Mouse (Mus musculus) ES-Bruce4 (cell line): ENCODE measurements around the gene Chtop. TPM values are rescaled to one million over a fixed set of nuclear protein-coding genes. Genes with fewer than 3 reads are reported as not detected.

Experiments
- H3K27ac ChIP-seq: 2 replicates; pipeline ENCODE4 v1.5.1; 2012; ENCODE audit warnings: low read length, inconsistent platforms; ENCODE audit not compliant: insufficient read depth
- H3K27me3 ChIP-seq: 2 replicates; pipeline ENCODE4 v1.6.1; 2012; ENCODE audit warnings: mild to moderate bottlenecking, low read length, inconsistent platforms; ENCODE audit not compliant: control insufficient read depth, poor library complexity, insufficient read depth, severe bottlenecking
- H3K36me3 ChIP-seq: 2 replicates; pipeline ENCODE4 v1.6.1; 2012; ENCODE audit warnings: inconsistent platforms, mild to moderate bottlenecking, low read length, moderate library complexity; ENCODE audit not compliant: control insufficient read depth, poor library complexity, insufficient read depth, severe bottlenecking
- H3K4me1 ChIP-seq: one replicate; pipeline ENCODE4 v1.8.1; 2011; ENCODE audit warnings: low read length; ENCODE audit not compliant: control insufficient read depth, insufficient read depth
- H3K4me3 ChIP-seq: 2 replicates; pipeline ENCODE4 v1.5.1; 2011; ENCODE audit warnings: low read depth, mild to moderate bottlenecking, low read length
- H3K9ac ChIP-seq: 2 replicates; pipeline ENCODE4 v1.6.1; 2012; ENCODE audit warnings: low read depth, mild to moderate bottlenecking, inconsistent platforms; ENCODE audit not compliant: poor library complexity, severe bottlenecking
- H3K9me3 ChIP-seq: replicated peaks from 2 replicates; pipeline ENCODE4 v1.6.1; 2012; ENCODE audit warnings: mild to moderate bottlenecking, low read length, inconsistent platforms; ENCODE audit not compliant: control insufficient read depth, poor library complexity, insufficient read depth, severe bottlenecking
- CTCF ChIP-seq: IDR thresholded peaks from one replicate; pipeline ENCODE4 v1.8.1; 2011; ENCODE audit warnings: low read depth, low read length
- EP300 ChIP-seq: IDR thresholded peaks from 2 replicates; pipeline ENCODE4 v1.6.1; 2011; ENCODE audit warnings: low read depth, low read length; ENCODE audit not compliant: insufficient read depth
- POLR2A ChIP-seq: IDR thresholded peaks from one replicate; pipeline ENCODE4 v1.8.1; 2011; ENCODE audit warnings: low read length; ENCODE audit not compliant: insufficient read depth
- polyA plus RNA-seq: library from polyadenylated mRNA; stranded (reverse); fragments of >200 nt; gene quantifications from 2 replicates; pipeline ENCODE4 v1.2.4, GENCODE M21; 2011; ENCODE audit warnings: low read depth; ENCODE audit not compliant: missing spikeins, insufficient read depth, insufficient read length

Chtop gene
- polyA plus RNA-seq, 1 experiment = 130 TPM

DNA sequence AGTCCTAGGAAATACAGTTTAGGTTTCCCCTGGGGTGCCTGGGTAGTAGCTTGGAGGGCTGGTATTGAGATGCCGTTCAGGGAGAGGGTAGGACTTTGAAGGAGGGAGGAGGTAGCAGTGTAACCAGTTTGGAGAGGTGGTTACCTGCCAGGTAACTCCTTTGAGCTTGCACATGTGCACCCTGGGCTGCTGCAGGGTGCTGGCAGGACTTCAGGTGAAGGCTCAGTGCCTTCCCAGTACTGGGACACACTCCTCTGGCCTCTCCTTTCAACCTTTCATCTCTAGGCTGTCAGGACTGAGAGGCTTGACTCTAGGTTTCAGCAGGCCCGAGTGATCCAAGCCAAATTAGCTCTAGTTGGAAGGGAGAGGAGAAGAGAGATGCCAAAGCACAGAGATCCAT is 16.8 kb upstream of the Chtop start:
- Histone ChIP-seq H3K4me3 (no peak overlapping the region), H3K36me3 (no peaks in the 10 kb centered on the region), H3K4me1 (peaks cover 2% of the 10 kb centered on the region), H3K9me3 (no peaks in the 10 kb centered on the region), H3K27me3 (no peaks in the 10 kb centered on the region; the same call in 1 of the 2 replicates), H3K9ac (no peak overlapping the region), H3K27ac (no peak overlapping the region)
- TF ChIP-seq CTCF (no peak), EP300 (no peak), POLR2A (no peak)

GRCm38 (mm10) chr3:90525421-90525820 is 16.1 kb upstream of the Chtop start:
- H3K9me3 ChIP-seq = no peaks in the 10 kb centered on the region
- no peak overlapping the region for H3K4me3 ChIP-seq
- H3K27ac ChIP-seq = no peak overlapping the region
- no peak for TF ChIP-seq POLR2A
- peak; percentile 39 for TF ChIP-seq CTCF
- TF ChIP-seq EP300 = no peak
- H3K36me3 ChIP-seq = no peaks in the 10 kb centered on the region
- no peak overlapping the region for H3K9ac ChIP-seq
- H3K27me3 ChIP-seq = no peaks in the 10 kb centered on the region; the same call in 1 of the 2 replicates
- peaks cover 2% of the 10 kb centered on the region for H3K4me1 ChIP-seq

- no peak overlapping the region for H3K4me3 ChIP-seq
Observed at GRCm38 (mm10) chr3:90517711-90518110, 8.4 kb upstream of the Chtop start.

GRCm38 (mm10) chr3:90515789-90516188 is 6.5 kb upstream of the Chtop start:
- no peaks in the 10 kb centered on the region for H3K9me3 ChIP-seq
- no peak overlapping the region for H3K4me3 ChIP-seq
- H3K27ac ChIP-seq = no peak overlapping the region
- no peak overlapping the region for H3K9ac ChIP-seq
- no peaks in the 10 kb centered on the region for H3K36me3 ChIP-seq
- TF ChIP-seq CTCF (no peak), EP300 (no peak), POLR2A (no peak)
- H3K27me3 ChIP-seq = no peaks in the 10 kb centered on the region
- peaks cover 5% of the 10 kb centered on the region for H3K4me1 ChIP-seq

More at GRCm38 (mm10) chr3:90517711-90518110, 8.4 kb upstream of the Chtop start:
- no peaks in the 10 kb centered on the region for H3K27me3 ChIP-seq
- H3K36me3 ChIP-seq = no peaks in the 10 kb centered on the region
- no peak overlapping the region for H3K27ac ChIP-seq
- no peaks in the 10 kb centered on the region for H3K9me3 ChIP-seq
- TF ChIP-seq CTCF (no peak), POLR2A (no peak)
- H3K9ac ChIP-seq = no peak overlapping the region
- H3K4me1 ChIP-seq = peaks cover 5% of the 10 kb centered on the region

DNA sequence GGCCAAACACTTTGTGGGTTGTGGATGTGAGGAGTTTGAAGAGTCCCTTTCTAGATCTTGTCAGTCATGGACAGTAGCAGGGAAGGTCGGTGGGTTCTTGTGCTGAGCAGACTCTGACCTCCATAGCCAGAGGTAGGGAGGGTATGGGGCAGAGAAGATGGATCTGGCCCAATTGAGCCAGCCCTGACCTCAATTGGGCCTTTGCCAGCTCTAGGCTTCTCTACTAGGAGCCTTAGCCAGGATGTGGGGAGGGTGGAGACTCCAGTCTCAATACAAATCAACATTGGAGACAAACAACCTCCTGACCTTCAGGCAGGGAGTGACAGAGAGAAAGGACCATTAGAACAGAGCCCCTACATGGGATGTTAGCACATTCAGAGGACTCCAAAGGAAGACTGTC is 5.9 kb upstream of the Chtop start:
- peak overlapping the region; percentile 48 for H3K4me3 ChIP-seq
- no peak for TF ChIP-seq POLR2A
- TF ChIP-seq CTCF = no peak
- TF ChIP-seq EP300 = no peak
- no peaks in the 10 kb centered on the region for H3K36me3 ChIP-seq
- H3K27ac ChIP-seq = no peak overlapping the region
- H3K9ac ChIP-seq = no peak overlapping the region
- no peaks in the 10 kb centered on the region for H3K27me3 ChIP-seq
- H3K4me1 ChIP-seq = peaks cover 5% of the 10 kb centered on the region
- no peaks in the 10 kb centered on the region for H3K9me3 ChIP-seq

DNA sequence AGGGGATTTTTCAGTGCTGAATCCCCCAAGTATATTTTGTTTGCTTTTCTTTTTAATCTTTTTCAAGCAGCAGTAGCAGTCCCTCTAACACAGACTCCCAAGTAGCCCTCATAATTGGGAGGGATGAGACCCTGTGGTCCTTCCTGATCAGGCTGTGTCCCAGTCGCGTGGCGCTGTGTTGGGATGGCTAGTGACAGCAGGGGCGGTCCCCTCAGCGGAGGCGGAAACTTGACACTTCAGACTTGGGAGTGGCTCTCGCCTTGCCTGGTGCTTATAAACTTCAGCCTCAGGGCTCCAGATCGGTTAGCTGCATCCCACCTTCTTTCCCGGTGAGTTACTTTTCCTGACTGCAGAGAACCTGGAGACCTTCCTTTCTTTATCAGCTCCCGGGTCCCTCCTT is 5.4 kb upstream of the Chtop start:
- no peak for TF ChIP-seq POLR2A
- peak; percentile 56 for TF ChIP-seq EP300
- TF ChIP-seq CTCF = no peak
- Histone ChIP-seq H3K9ac (no peak overlapping the region), H3K27me3 (no peaks in the 10 kb centered on the region)

More for the DNA sequence above, 5.4 kb upstream of the Chtop start:
- H3K27ac ChIP-seq = no peak overlapping the region
- peaks cover 5% of the 10 kb centered on the region for H3K4me1 ChIP-seq
- H3K4me3 ChIP-seq = peak overlapping the region; percentile 48
- no peaks in the 10 kb centered on the region for H3K9me3 ChIP-seq
- H3K36me3 ChIP-seq = no peaks in the 10 kb centered on the region
